Mouse (Mus musculus): ENCODE data around the gene Abcb1b. TPM values are rescaled to one million over a fixed set of nuclear protein-coding genes. Genes with fewer than 3 reads are reported as not detected.
A peak's percentile ranks its signal among the peaks of the same experiment; 100 is the strongest.

The Abcb1b gene
- polyA plus RNA-seq (2015; fragmentation: Nextera tagmentation; extraction: Ambion mirVana) = 1.1 and 1.8 TPM in 2 replicates

DNA sequence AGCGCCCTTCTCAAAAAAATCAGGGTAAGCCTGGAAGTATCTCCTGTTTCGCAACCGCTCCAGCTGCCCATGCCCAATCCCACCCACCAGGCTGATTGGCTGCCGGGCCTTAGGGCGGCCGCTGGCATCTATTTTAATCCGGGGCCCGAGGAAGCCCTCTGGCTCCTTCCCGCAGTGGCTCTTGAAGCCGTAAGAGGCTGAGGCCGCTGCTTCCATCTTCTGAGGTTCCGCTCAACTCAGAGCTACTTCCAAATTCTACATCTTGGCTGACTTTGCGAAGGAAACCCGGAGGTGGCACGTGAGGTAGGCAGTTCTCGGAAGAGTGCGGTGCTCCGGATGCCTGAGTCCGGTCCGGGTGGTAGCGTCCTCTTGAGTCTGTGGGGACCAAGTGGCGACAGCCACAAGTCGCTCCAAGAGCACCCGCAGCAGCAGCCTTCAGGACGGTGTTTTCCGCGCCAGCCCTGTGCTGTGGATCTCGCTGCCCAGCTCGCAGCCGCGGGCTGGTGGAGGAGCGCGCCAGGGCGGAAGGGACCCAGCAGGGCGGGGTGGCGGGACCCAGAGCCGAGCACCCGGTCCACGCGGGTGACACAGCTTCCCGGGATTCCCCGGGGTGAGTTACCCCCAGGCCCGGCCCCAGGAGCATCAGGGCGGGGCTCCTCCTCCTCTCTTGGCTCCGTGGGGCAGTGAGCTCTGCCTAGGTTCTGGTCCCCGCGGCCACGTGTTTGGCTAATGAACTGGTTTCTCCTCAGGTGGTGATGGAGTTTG lies at the start of gene Abcb1b:
Gene Abcb1b (plus strand): TSS at position 161 of the 765 bp plus-strand sequence.
- Histone ChIP-seq H3K9me3 (ENCODE audit: control insufficient read depth) (no peaks in the 10 kb centered on the region), H3K4me3 (ENCODE audit: low read depth, low read length) (peak within 1 kb of the TSS; percentile 46), H3K27me3 (replicated peaks; ENCODE audit: control insufficient read depth, insufficient read depth, low read length) (no peaks in the 10 kb centered on the region), H3K9ac (ENCODE audit: low read depth, low read length) (peak within 1 kb of the TSS; percentile 17; the same call in 1 of the 2 replicates), H3K4me1 (replicated peaks; ENCODE audit: control insufficient read depth, insufficient read depth, low read length) (no peaks in the 10 kb centered on the region; the same call in 1 of the 2 replicates), H3K4me2 (replicated peaks; ENCODE audit: low read depth) (peak within 1 kb of the TSS; percentile 92), H3K27ac (ENCODE audit: low read depth, low read length) (no peak within 1 kb of the TSS), H3K36me3 (ENCODE audit: control insufficient read depth, insufficient read depth) (no peaks in the 10 kb centered on the region)
- TF ChIP-seq CTCF (IDR thresholded peaks at IDR 0.05; ENCODE audit: low read depth) = no peak
- under 1% methylated on average over 48 of the region's 48 CpGs for WGBS
- peak; percentile 54 for ATAC-seq

DNA sequence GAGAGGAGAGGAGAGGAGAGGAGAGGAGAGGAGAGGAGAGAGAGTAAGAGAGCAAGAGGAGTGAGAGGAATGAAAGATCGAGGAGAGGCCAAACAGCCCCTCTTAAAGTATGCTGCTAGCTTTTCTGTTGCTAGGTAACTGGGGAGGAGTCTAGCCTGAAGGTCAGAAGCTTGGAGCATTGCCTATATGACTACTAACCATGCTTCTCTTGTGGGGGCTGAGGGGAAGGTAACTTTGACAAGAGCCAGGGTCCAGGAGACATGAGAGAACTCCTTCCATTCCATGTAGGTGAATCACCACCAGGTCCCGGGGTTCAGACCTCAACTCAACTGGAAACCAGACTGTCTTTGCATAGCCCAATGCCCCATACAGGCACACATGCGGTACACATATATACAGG lies 25.1 kb upstream of the Abcb1b start:
- no peak overlapping the region for H3K9ac ChIP-seq (ENCODE audit: low read depth, low read length)
- H3K4me3 ChIP-seq (ENCODE audit: low read depth, low read length) = no peak overlapping the region
- no peak for TF ChIP-seq CTCF (IDR thresholded peaks at IDR 0.05; ENCODE audit: low read depth)
- WGBS = 54% methylated on average over 3 of the region's 3 CpGs
- no peaks in the 10 kb centered on the region for H3K9me3 ChIP-seq (ENCODE audit: control insufficient read depth)
- H3K4me2 ChIP-seq (replicated peaks; ENCODE audit: low read depth) = no peak overlapping the region
- no peak for ATAC-seq
- H3K36me3 ChIP-seq (ENCODE audit: control insufficient read depth, insufficient read depth) = no peaks in the 10 kb centered on the region
- H3K4me1 ChIP-seq (replicated peaks; ENCODE audit: control insufficient read depth, insufficient read depth, low read length) = no peaks in the 10 kb centered on the region
- H3K27me3 ChIP-seq (replicated peaks; ENCODE audit: control insufficient read depth, insufficient read depth, low read length) = no peaks in the 10 kb centered on the region
- no peak overlapping the region for H3K27ac ChIP-seq (ENCODE audit: low read depth, low read length)

DNA sequence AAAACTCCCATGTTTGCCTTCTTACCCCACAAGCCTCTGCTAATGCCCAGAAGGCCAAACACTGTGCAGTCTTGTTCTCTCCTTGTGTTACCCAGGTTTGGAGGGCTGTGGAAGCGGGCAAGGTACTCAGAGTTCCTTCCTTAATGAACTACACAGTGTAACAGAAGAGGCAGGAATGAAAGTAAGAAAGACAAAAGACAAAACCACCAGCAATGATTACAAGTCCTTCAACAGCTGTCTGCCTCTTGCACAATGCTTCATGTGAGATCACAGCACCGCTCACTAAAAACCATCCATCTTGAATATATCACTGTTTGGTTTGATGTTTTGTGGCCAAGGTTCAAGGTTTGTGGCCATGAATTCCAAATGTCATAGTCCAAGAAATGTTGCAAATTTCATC lies 19.6 kb upstream of the Abcb1b start:
- Histone ChIP-seq H3K36me3 (ENCODE audit: control insufficient read depth, insufficient read depth) (no peaks in the 10 kb centered on the region), H3K4me2 (replicated peaks; ENCODE audit: low read depth) (no peak overlapping the region), H3K9ac (ENCODE audit: low read depth, low read length) (no peak overlapping the region), H3K27ac (ENCODE audit: low read depth, low read length) (no peak overlapping the region), H3K4me1 (replicated peaks; ENCODE audit: control insufficient read depth, insufficient read depth, low read length) (no peaks in the 10 kb centered on the region), H3K9me3 (ENCODE audit: control insufficient read depth) (no peaks in the 10 kb centered on the region), H3K27me3 (replicated peaks; ENCODE audit: control insufficient read depth, insufficient read depth, low read length) (no peaks in the 10 kb centered on the region), H3K4me3 (ENCODE audit: low read depth, low read length) (no peak overlapping the region)
- no peak for TF ChIP-seq CTCF (IDR thresholded peaks at IDR 0.05; ENCODE audit: low read depth)
- WGBS = 88% methylated on average over 2 of the region's 2 CpGs
- ATAC-seq = no peak

DNA sequence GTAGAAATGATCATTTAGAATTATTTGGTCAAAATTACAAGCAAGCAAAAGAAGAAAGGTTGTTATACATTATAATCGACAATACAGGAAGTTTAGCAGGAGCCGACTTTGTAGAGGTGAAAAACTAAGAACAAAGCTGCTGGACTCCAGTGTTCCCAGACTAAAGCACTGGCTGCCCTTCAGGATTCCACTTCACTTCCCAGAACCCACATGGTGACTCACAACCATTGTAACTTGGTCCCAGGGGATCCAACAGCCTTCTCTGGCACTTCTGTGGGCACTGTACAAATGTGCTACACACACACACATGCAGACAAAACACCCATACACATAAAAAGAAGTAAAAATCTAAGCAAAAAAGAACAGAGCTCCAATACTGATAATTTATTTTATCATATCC lies 19.2 kb upstream of the Abcb1b start:
- Histone ChIP-seq H3K4me3 (ENCODE audit: low read depth, low read length) (no peak overlapping the region), H3K9ac (ENCODE audit: low read depth, low read length) (no peak overlapping the region), H3K27me3 (replicated peaks; ENCODE audit: control insufficient read depth, insufficient read depth, low read length) (no peaks in the 10 kb centered on the region), H3K4me1 (replicated peaks; ENCODE audit: control insufficient read depth, insufficient read depth, low read length) (no peaks in the 10 kb centered on the region), H3K4me2 (replicated peaks; ENCODE audit: low read depth) (no peak overlapping the region), H3K9me3 (ENCODE audit: control insufficient read depth) (no peaks in the 10 kb centered on the region), H3K36me3 (ENCODE audit: control insufficient read depth, insufficient read depth) (no peaks in the 10 kb centered on the region), H3K27ac (ENCODE audit: low read depth, low read length) (no peak overlapping the region)
- no peak for TF ChIP-seq CTCF (IDR thresholded peaks at IDR 0.05; ENCODE audit: low read depth)
- no peak for ATAC-seq
- WGBS = 88% methylated on average over 2 of the region's 2 CpGs

DNA sequence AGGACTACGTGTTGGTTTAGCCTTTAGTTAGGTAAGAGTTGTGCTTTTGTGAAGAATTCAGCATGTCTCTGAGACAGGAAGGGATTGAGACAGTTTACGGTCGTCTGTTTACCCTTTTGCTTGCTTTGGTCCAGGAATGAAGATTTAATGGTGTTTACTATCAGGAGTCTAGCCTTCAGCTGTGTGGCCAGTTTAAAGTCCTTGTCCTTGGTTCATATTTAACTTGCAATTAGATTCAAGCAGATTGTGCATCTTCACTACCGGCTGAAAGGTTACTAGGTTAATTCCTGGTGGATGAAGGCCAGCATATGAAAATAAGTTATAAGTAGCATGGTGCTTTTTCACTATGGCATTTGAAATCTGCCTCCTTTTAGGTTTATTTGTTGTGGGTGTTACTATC lies 5.7 kb upstream of the Abcb1b start:
- Histone ChIP-seq H3K36me3 (ENCODE audit: control insufficient read depth, insufficient read depth) (no peaks in the 10 kb centered on the region), H3K27me3 (replicated peaks; ENCODE audit: control insufficient read depth, insufficient read depth, low read length) (no peaks in the 10 kb centered on the region), H3K4me1 (replicated peaks; ENCODE audit: control insufficient read depth, insufficient read depth, low read length) (no peaks in the 10 kb centered on the region), H3K4me3 (ENCODE audit: low read depth, low read length) (no peak overlapping the region), H3K27ac (ENCODE audit: low read depth, low read length) (no peak overlapping the region), H3K4me2 (replicated peaks; ENCODE audit: low read depth) (no peak overlapping the region), H3K9me3 (ENCODE audit: control insufficient read depth) (no peaks in the 10 kb centered on the region), H3K9ac (ENCODE audit: low read depth, low read length) (no peak overlapping the region)
- no peak for TF ChIP-seq CTCF (IDR thresholded peaks at IDR 0.05; ENCODE audit: low read depth)
- 27% methylated on average over 4 of the region's 4 CpGs for WGBS
- no peak for ATAC-seq

DNA sequence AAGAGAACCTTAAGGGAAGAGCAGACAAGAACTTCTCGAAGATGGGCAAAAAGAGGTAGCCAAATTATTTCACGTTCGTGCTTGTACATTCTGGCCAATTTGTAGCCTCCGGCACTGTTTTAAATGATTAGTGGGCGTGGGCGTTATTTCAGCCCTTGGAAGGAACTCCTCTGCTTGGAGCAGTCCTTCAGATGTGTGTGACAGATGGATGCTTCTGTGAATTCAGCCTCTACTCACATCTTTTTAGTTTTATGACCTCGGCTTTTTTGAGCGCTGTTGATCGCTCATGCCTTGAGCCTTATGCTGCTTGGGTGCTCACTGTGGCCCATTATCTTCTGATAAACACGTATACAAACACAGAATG lies 787 bp downstream of the Abcb1b start:
- 0 out of 2 replicates have a peak overlapping the region, but pooled peaks have one; percentile 17 for H3K9ac ChIP-seq (ENCODE audit: low read depth, low read length)
- H3K4me1 ChIP-seq (replicated peaks; ENCODE audit: control insufficient read depth, insufficient read depth, low read length) = no peaks in the 10 kb centered on the region; the same call in 1 of the 2 replicates
- peak overlapping the region; percentile 46 for H3K4me3 ChIP-seq (ENCODE audit: low read depth, low read length)
- no peak for ATAC-seq
- no peak overlapping the region for H3K27ac ChIP-seq (ENCODE audit: low read depth, low read length)
- no peaks in the 10 kb centered on the region for H3K27me3 ChIP-seq (replicated peaks; ENCODE audit: control insufficient read depth, insufficient read depth, low read length)
- no peaks in the 10 kb centered on the region for H3K36me3 ChIP-seq (ENCODE audit: control insufficient read depth, insufficient read depth)
- WGBS = 29% methylated on average over 10 of the region's 10 CpGs
- H3K4me2 ChIP-seq (replicated peaks; ENCODE audit: low read depth) = peak overlapping the region; percentile 92
- no peaks in the 10 kb centered on the region for H3K9me3 ChIP-seq (ENCODE audit: control insufficient read depth)
- TF ChIP-seq CTCF (IDR thresholded peaks at IDR 0.05; ENCODE audit: low read depth) = no peak

Data from intestine, postnatal 0 days (tissue).